Mouse (Mus musculus) megakaryocyte, embryonic 14.5 days (primary cell): ENCODE measurements around the gene Trip4.

ENCODE experiments used
- FLI1 ChIP-seq: IDR thresholded peaks from 2 replicates; pipeline ENCODE4 v1.6.1; 2012; ENCODE audit warnings: low read length, inconsistent platforms, mixed read lengths
- GATA1 ChIP-seq: IDR thresholded peaks from 3 replicates; pipeline ENCODE4 v1.6.1; 2012; ENCODE audit warnings: mixed read lengths, low read length, inconsistent platforms, borderline replicate concordance

DNA sequence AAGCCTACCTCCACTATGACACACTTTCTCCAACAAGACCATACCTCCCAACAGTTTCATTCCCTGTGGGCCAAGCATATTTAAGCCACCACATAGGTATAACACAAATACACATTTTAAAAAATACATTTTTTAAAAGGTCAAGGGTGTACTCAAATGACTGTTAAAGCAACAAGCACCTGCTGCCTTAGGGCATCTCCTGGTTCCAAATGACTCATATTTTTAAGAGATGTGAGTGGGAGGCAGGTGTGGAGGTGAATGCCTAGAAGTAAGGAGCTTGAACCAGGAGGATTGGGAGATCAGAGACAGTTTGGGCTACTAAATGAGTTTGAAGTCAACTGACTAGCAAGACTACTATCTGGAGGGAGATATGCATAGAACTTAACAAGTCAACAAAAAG lies 21.2 kb upstream of the Trip4 start:
- no peak for TF ChIP-seq FLI1
- no peak for TF ChIP-seq GATA1
